Mouse (Mus musculus) neutrophil, adult 5-6 weeks (primary cell): Measurements from ENCODE around the gene Stard13. TPM values are rescaled to one million over a fixed set of nuclear protein-coding genes. Genes with fewer than 3 reads are reported as not detected.

Experiments used
- ATAC-seq: fragments of 151-379, 151-347 bp; 2 replicates; pipeline ENCODE4 v1.8.0; 2017; ENCODE audit warnings: mild to moderate bottlenecking, moderate TSS enrichment; ENCODE audit not compliant: insufficient number of reproducible peaks, poor library complexity, low FRiP score, severe bottlenecking; ENCODE audit errors: extremely low read depth
- total RNA-seq: library from RNA; stranded (forward); fragments of 200-1000 nt; gene quantifications from 2 replicates; pipeline ENCODE4 v1.2.3, GENCODE M21; 2017

The Stard13 gene
- total RNA-seq, 1 experiment from 2014 or later = not detected

- ATAC-seq = no peak
Measured at GRCm38 (mm10) chr5:151154780-151155179, 78.9 kb downstream of the Stard13 start.

GRCm38 (mm10) chr5:151154030-151154429 lies 79.6 kb downstream of the Stard13 start:
- no peak for ATAC-seq

DNA sequence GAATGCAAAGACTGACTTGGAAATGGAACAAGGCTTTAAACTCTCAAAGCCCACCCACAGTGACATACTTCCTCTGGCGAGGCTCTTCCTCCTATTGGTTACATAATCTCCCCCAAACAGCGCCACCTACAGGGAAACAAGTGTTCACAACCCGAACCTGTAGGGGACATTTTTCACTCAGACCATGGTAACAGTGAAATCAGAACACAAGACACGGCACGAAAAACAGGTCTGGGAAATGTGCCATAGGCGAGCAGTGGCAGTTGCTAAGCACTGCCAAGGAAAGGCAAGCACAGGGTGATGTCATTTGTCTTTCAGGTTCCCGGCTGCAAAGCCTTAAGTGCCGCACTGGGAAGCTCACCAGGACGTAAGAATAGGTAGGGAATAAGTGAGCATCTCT lies 82.1 kb downstream of the Stard13 start:
- ATAC-seq = no peak

DNA sequence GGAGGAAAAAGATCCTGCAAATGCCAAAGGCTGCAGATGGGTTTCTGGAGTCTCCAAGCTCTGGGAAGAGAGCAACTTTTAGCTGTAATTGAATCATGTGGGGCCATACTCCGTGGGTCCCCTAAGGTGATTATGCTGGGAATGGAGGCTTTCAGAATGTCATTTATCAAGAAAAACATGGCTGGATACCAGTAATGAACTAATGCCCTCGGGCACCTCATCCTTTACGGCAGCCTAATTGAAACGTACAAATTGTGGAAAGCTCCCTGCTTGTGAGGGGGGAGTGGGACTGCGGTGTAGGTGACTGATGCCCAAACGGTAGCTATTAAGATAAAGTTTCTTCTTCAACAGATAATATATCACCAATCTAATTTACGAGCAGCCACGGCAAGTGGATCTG lies 84.1 kb downstream of the Stard13 start:
- ATAC-seq = no peak

DNA sequence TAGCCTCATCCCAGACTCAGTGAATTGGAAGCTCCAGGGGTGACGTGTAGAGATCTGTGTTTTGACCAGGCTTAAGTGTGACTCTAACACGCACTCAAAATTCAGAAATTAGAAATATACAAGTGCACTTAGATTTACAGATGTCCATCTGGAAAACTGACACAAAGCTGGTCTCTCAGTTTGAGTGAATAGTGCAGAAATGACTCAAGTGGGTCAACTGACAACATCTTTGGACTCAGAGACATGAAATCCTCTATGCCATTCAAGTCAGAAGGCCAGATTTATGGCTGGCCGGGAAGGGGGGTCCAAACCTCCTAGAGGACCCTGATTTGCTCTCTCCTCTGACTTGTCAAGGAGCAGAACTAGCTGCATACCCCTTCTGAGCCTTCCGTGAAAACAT lies 85.6 kb downstream of the Stard13 start:
- ATAC-seq = no peak

DNA sequence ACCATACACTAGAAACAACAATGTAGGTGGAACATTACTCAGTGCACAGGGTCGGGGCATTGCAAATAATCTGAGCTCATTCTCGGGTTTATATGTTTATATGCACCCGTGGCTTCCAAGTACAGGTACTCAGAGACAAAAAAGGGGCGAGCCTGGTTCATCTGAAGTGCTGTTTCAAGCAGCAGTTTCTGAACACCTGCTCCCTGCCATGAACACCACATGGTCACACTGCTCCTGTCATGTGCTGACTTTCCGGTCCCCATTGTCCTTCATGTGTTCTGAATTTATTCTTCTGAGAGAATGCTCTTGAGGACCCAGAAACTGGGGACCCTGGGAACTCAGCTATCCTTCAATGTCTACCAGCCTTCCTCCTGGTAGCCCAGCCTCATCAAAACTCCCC lies 87.8 kb downstream of the Stard13 start:
- ATAC-seq = no peak

DNA sequence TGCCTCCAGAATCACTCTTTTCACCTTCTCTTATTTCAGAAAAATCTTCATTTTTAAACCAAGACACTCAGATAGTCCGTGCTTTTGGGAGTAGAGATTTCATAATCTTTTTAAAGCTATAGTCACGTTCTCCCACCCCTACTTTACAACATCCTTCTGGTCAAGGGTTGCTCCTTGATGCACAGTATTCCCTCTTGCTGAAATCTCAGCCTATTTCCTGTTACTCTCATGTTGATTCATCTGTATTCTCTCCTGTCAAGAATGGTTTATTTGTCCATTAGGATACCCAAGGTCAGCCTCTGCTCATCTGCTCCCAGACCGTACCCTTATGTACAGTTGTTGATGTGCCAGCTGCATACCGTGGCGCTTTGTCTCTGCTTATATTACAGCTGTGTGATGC lies 89.7 kb downstream of the Stard13 start:
- ATAC-seq = no peak

GRCm38 (mm10) chr5:151142671-151143601 lies 90.7 kb downstream of the Stard13 start:
- ATAC-seq = no peak

DNA sequence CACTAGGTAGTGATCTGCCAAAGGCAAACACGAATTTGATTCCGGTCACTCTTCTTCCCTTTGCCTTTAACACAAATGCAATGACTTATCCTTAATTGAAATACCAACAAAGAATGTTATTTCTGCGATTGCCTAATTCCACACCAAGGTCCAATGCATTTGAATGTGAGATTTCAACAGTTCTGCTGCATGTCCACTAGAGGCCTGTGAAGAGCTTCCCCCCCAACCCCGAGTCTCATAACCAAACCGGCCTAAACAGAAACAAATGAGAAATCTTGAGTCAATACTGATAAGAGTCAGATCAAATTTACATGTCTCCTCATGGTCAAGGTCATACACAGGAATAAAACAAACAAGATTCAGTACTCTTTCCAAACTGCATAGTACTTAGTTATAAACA lies 91.4 kb downstream of the Stard13 start:
- no peak for ATAC-seq

DNA sequence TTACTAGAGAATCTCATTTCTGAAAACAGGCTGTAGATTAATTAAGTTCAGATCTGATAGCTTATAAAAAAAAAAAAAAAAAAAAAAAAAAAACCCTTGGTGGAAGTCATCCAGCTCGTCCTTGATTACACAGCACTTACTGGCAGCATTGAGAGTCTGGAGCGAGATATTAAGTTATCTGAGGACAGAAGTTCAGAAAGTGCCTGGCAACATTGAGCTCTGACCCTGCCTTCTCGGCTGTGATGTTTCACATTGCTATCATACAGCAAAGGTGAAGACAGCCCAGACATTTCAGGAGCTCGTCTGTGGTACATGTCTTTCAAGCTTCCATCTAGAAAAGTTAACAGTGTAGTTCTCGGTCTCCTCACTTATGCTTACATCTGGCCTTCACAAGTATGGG lies 95.7 kb downstream of the Stard13 start:
- no peak for ATAC-seq

DNA sequence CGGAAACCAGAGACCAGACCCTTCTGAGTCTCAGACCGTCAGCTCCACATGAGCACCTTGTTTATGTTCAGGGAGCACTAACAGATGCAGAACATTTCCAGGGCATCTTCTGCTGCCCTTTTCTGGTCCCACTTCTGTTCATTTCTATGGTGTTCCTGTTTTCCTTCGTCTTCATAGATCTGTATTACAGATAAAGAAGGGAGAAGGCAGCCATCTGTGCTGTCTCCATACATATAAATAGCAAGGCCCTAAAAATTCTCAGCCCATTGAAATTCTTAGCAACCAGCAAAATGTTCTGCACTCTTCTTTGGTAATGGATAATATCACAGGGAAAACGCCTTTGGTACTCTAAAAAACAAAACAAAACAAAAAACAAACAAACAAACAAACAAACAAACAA lies 96.3 kb downstream of the Stard13 start:
- no peak for ATAC-seq

GRCm38 (mm10) chr5:151135965-151136364 lies 97.7 kb downstream of the Stard13 start:
- no peak for ATAC-seq

DNA sequence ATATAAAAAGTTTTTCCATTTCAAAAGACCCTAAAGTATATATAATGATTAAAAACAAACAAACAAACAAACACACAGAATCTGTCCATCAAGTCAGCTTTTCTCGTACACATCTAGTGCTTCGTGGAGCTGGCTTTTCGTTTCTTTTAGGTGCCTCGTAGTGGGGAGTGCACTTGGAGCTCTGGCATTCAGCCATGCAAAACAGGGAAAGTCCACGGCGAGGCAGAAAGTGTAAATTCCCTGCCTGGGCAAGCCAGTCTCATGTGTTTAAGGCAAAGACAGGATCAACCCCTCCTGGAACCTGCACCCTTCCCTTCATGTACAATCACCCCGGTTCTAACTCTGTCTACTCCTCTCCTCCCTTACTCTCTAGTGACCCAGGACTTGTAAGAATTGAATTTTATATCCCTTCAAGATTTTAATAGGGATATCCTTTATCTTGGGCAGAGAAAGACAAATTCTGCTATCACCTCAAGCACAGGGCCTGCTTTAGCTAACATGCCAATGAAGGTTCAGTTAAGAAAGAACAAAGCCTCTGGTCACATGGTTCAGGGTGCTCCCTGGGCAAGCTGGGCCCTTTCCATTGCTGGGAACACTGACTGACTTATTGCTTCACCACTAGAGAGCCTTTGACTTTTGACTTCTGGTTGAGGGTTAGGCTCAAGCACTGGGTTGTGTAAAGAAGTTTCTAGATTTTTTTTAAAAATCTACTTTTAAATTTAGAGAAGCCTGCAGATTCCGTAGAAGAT lies 98.4 kb downstream of the Stard13 start:
- no peak for ATAC-seq

GRCm38 (mm10) chr5:151134202-151134601 lies 99.4 kb downstream of the Stard13 start:
- no peak for ATAC-seq

DNA sequence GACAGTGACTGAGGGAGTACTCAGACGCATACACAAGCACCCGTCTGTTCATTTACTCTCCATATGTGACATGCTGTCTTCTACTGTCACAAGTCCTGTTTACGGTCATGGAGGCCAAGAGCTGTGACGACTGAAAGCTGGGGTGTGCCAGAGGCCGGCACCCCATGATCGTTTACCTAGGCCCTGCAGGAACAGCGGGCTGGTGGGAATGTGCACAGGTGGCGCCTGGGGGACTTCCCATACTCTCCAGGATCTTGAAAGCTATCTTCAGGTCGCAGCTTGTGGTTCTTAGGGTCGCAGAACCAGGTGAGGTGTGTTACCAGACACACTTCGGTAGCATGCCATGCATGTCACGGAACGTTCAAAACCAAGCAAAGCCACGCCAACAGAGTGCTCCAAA lies 99.9 kb downstream of the Stard13 start:
- ATAC-seq = no peak

DNA sequence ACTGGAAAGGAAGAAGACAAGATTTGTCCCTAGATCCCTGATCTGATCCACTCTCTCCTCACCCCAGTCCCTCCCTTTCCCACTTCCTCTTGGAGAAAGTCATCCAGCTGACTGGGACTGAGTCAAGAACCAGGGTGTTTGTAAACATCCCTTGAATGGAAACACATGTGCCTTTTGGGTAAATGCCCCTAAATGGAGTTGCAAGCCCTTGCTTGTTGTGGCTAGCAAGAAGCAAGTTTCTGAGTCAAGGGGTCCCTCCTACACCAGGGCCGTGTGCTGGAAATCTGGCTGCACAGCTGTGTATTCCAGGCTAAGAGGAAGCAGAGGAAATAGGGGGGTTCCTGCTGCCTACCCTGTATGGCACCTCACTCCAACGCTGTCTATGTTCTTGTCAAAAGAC lies 103.9 kb downstream of the Stard13 start:
- no peak for ATAC-seq

- ATAC-seq = no peak
Measured at GRCm38 (mm10) chr5:151127298-151127717, 106.3 kb downstream of the Stard13 start.

GRCm38 (mm10) chr5:151126608-151127005 lies 107.0 kb downstream of the Stard13 start:
- ATAC-seq = no peak

DNA sequence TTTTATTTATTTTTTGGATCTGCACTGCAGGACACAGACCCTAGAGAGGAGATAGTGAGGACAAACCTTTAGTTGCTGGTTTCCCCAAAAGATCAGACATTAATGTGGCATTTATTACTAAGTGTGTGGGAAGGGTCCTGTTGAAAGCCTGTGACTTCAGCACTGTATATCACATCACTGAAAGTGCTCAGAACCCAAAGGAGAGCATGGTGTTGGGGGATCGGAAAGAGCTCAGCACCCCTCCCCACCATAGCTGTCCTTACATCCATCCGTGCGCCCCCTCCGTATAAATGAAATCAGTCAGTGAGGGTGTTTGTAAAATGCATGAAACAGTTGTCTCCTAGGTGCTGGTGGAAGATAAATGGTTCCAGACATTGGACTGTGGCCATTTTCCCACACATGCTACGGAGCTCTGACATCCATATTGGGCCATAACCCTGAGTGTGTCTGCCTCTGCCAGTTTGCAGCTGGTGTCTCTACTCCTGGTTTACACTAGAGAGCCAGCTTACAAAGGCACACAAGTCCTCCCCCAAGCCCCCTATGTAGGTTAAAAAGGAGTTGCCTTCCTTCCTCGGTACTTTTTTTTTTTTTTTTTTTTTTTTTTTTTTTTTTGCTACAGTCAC lies 107.5 kb downstream of the Stard13 start:
- no peak for ATAC-seq

DNA sequence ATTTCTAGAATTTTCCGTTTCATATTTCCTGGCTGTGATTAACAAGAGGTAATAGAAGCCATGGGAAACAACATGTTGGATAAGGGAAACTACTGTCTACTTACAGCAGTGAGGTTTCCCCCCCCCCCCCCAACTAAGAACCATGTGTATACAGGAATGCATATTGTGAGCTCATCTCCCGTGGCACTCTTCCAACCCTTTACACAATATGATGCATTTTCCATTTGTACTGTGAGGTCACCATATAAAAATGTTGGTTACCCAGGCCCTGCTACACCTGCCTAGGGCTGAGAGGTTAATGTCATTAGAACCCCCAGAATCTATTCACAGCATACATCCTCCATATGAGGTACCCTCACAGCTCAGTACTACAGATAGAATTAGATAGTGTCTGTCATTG lies 115.8 kb downstream of the Stard13 start:
- no peak for ATAC-seq
